Mouse (Mus musculus): ENCODE results near the gene Ulk4.

DNA sequence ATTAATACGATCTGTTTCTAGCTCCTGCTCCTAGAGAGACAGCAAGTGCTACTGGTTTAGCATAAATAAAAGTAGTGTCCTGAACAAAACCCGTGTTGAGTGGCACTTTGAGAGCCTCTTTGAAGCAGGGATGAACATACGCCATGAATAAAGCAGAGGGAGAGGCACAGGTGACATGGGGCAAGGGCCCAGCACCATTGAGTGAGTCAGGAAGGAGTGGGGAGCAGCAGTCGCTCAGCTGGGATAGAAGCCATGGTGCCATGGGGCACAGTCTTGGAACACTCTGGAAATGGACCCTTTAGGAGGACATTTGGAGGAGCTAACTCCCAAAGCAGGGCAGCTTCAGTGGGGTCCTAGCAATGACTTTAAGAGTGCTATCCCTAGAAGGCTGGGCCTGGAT is 238.6 kb downstream of the Ulk4 start:
- TF ChIP-seq CTCF (IDR thresholded peaks at IDR 0.05; ENCODE audit: borderline replicate concordance, extremely low read depth, insufficient read depth, insufficient read length), result no peak
- no peak for TF ChIP-seq POLR2A (IDR thresholded peaks at IDR 0.05; ENCODE audit: borderline replicate concordance, extremely low read depth, insufficient read depth, insufficient read length, poor library complexity, severe bottlenecking)
